ENCODE assay signal across 8 mouse cellular contexts in genomic region chr17:36271586-36272256, GRCm38 (mm10). TPM values are rescaled to one million over a fixed set of nuclear protein-coding genes. Genes with fewer than 3 reads are reported as not detected.
DNase-seq lines count a peak whose midpoint lies in the region; ATAC-seq and TF ChIP-seq lines count a peak whose summit lies in the region.

Gene Trim39 (minus strand): TSS chr17:36272247.

- peak within 1 kb of the TSS; percentile 97 for H3K4me3 ChIP-seq in bone marrow, adult 2 months (replicated peaks; ENCODE audit: control insufficient read depth, low read depth, low read length)
- peak within 1 kb of the TSS; percentile 89 for H3K4me3 ChIP-seq in erythroblast, embryonic 14.5 days (replicated peaks)

- peak within 1 kb of the TSS; percentile 95 for H3K27ac ChIP-seq in bone marrow, adult 2 months (ENCODE audit: control insufficient read depth, insufficient read depth, low read depth, low read length, poor library complexity)

- DNase-seq in cerebellum, postnatal 4 days (ENCODE audit: low spot score in 2 of 2), result no peak
- peak; percentile 75 for DNase-seq in heart, postnatal 25 days (ENCODE audit: low spot score)
- peak; percentile 91 to 92 for DNase-seq in layer of hippocampus, postnatal 36 days
- DNase-seq in lung, postnatal 36 days, result peak; percentile 88
- peak; percentile 80 to 86 for DNase-seq in right cerebral cortex, postnatal 10 days (ENCODE audit: low spot score in 2 of 2)

- no peaks in the 10 kb centered on the region for H3K9me3 ChIP-seq in erythroblast, embryonic 14.5 days (ENCODE audit: control insufficient read depth, low read length)

- peaks cover 62% of the 10 kb centered on the region for H3K36me3 ChIP-seq in erythroblast, embryonic 14.5 days (ENCODE audit: control insufficient read depth)

- no peaks in the 10 kb centered on the region for H3K27me3 ChIP-seq in erythroblast, embryonic 14.5 days (ENCODE audit: control insufficient read depth)

- no peak for TF ChIP-seq POLR2A in bone marrow, adult 2 months (IDR thresholded peaks at IDR 0.05; ENCODE audit: borderline replicate concordance, control insufficient read depth, low read depth, low read length)

- no peak for TF ChIP-seq CTCF in bone marrow, adult 2 months (IDR thresholded peaks at IDR 0.05; ENCODE audit: control insufficient read depth, insufficient read depth, low read length)

- H3K4me1 ChIP-seq in bone marrow, adult 2 months (ENCODE audit: control insufficient read depth, insufficient read depth, low read length), result peaks cover 14% of the 10 kb centered on the region
- H3K4me1 ChIP-seq in erythroblast, embryonic 14.5 days (ENCODE audit: control insufficient read depth), result peaks cover 41% of the 10 kb centered on the region

- intact Hi-C loops in heart, postnatal 25 days (cut with DNase I), result no loop called here

- ATAC-seq in cerebellum, adult (ENCODE audit: insufficient number of reproducible peaks, low FRiP score, low TSS enrichment), result peak; percentile 81

- under 1% methylated on average over 43 of the region's 43 CpGs for WGBS in bone marrow, adult 2 months

RNA-seq across cellular contexts. Expression of gene Trim39, which starts in this region (rescaled TPM):
- 23.5 and 42.2 TPM in 2 replicates for polyA plus RNA-seq in bone marrow, adult 2 months (2011; ENCODE audit: insufficient read depth, insufficient read length, low replicate concordance, missing spikeins)
- 0.67 and 0.87 TPM in 2 replicates for polyA plus RNA-seq in erythroblast, embryonic 14.5 days (2012)
- 1 to 10 TPM; 5.7 to 7.0 TPM for total RNA-seq in heart, postnatal 25 days (2021)
- 10 to 100 TPM; 21.2 to 23.7 TPM for total RNA-seq in layer of hippocampus, postnatal 36 days (2021)

Comparison
In these comparisons a context has a peak if more than half of its experiments do, and no peak if none do; other contexts are left out.
1. RNA of gene Trim39 (polyA plus RNA-seq): 23.5 to 42.2 TPM in bone marrow, adult 2 months; 0.67 to 0.87 TPM in erythroblast, embryonic 14.5 days; every median in the first group is over 10 times any median in the second.
2. DNase-seq: peak in heart, postnatal 25 days (single experiment), layer of hippocampus, postnatal 36 days (2 of 2), lung, postnatal 36 days (single experiment) and right cerebral cortex, postnatal 10 days (2 of 2); none in cerebellum, postnatal 4 days (0 of 2).